Mouse (Mus musculus): Measurements from ENCODE around the gene Chrm5. TPM values are rescaled to one million over a fixed set of nuclear protein-coding genes. Genes with fewer than 3 reads are reported as not detected.
"Not testable (repeated sequence)": the region's sequence is repeated elsewhere in the genome, so short reads cannot be mapped to it uniquely, and the experiment has no call there.

Chrm5 gene
- polyA plus RNA-seq, 1 experiment from 2014 or later, result not detected

- Histone ChIP-seq H3K4me3 (no peak overlapping the region), H3K4me2 (no peak overlapping the region), H3K9ac (no peak overlapping the region), H3K27me3 (no peaks in the 10 kb centered on the region), H3K27ac (no peak overlapping the region), H3K4me1 (replicated peaks) (no peaks in the 10 kb centered on the region; the same call in 1 of the 2 replicates), H3K9me3 (replicated peaks) (no peaks in the 10 kb centered on the region), H3K36me3 (no peaks in the 10 kb centered on the region)
- ATAC-seq (replicated peaks; ENCODE audit: insufficient number of reproducible peaks, insufficient read depth, low FRiP score, low read depth), result no peak
- 74% methylated on average over 6 of the region's 6 CpGs for WGBS
Measured at GRCm38 (mm10) chr2:112476554-112476953, 4.0 kb downstream of the Chrm5 start.

DNA sequence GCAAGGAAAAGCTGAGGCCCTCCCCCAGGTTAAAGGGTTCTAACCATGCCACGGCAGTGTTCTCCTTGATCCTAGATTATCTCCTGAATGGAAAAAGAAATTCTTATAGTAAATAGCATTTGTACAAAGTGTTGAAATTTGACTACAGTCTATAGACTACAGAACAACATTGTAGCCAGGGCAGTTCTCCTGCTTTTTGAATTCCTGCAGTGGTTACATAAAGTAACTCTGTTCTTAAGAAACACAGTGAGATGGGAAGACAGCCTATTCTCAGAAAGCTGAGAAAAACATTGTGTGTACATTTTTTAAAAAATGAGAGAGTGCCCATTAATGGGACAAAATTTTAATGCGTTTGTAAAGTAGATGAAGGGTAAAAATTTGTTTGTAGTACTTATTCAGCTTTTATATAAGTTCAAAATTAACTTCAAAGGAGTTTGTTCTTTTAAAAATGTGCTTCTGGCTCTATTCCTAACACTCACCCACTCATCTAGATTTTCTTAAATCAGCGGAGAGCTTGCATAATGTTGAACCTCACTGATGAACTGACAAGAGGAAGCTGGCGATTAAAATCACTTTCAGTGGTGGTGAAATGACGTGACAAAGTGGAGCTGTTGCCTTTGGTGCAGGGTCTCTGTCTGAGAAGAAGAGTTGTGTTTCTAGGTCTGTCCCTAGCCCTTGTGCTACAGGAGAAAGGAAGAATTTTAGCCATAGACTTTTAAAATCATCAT, 5.4 kb downstream of the Chrm5 start:
- no peak overlapping the region for H3K9ac ChIP-seq
- H3K4me1 ChIP-seq (replicated peaks), result peaks cover 9% of the 10 kb centered on the region
- no peak overlapping the region for H3K27ac ChIP-seq
- no peak for ATAC-seq (replicated peaks; ENCODE audit: insufficient number of reproducible peaks, insufficient read depth, low FRiP score, low read depth)
- no peak overlapping the region for H3K4me2 ChIP-seq
- H3K4me3 ChIP-seq, result no peak overlapping the region
- 69% methylated on average over 5 of the region's 5 CpGs for WGBS
- H3K9me3 ChIP-seq (replicated peaks), result no peaks in the 10 kb centered on the region
- no peaks in the 10 kb centered on the region for H3K27me3 ChIP-seq
- H3K36me3 ChIP-seq, result no peaks in the 10 kb centered on the region

GRCm38 (mm10) chr2:112472076-112472475, 8.5 kb downstream of the Chrm5 start:
- H3K4me2 ChIP-seq, result no peak overlapping the region
- WGBS, result 84% methylated on average over 2 of the region's 2 CpGs
- no peak for ATAC-seq (replicated peaks; ENCODE audit: insufficient number of reproducible peaks, insufficient read depth, low FRiP score, low read depth)
- H3K9ac ChIP-seq, result no peak overlapping the region
- H3K36me3 ChIP-seq, result peaks cover 11% of the 10 kb centered on the region
- peaks cover 13% of the 10 kb centered on the region for H3K4me1 ChIP-seq (replicated peaks)
- H3K4me3 ChIP-seq, result no peak overlapping the region
- no peaks in the 10 kb centered on the region for H3K27me3 ChIP-seq
- no peaks in the 10 kb centered on the region for H3K9me3 ChIP-seq (replicated peaks)
- H3K27ac ChIP-seq, result no peak overlapping the region

- WGBS, result 40% methylated on average over 5 of the region's 5 CpGs
- H3K27ac ChIP-seq, result peak overlapping the region; percentile 43
- no peaks in the 10 kb centered on the region for H3K27me3 ChIP-seq
- no peak overlapping the region for H3K4me2 ChIP-seq
- H3K4me3 ChIP-seq, result no peak overlapping the region
- peaks cover 13% of the 10 kb centered on the region for H3K4me1 ChIP-seq (replicated peaks)
- no peak overlapping the region for H3K9ac ChIP-seq
- no peaks in the 10 kb centered on the region for H3K9me3 ChIP-seq (replicated peaks)
- H3K36me3 ChIP-seq, result peaks cover 22% of the 10 kb centered on the region
- no peak; the same call in 1 of the 2 replicates for ATAC-seq (replicated peaks; ENCODE audit: insufficient number of reproducible peaks, insufficient read depth, low FRiP score, low read depth)
Measured at GRCm38 (mm10) chr2:112470961-112471381, 9.6 kb downstream of the Chrm5 start.

GRCm38 (mm10) chr2:112469542-112469941, 11.0 kb downstream of the Chrm5 start:
- Histone ChIP-seq H3K27ac (peak overlapping the region; percentile 43), H3K9ac (no peak overlapping the region), H3K4me1 (replicated peaks) (peaks cover 13% of the 10 kb centered on the region), H3K4me3 (no peak overlapping the region), H3K9me3 (replicated peaks) (no peaks in the 10 kb centered on the region), H3K4me2 (no peak overlapping the region), H3K27me3 (no peaks in the 10 kb centered on the region), H3K36me3 (peaks cover 28% of the 10 kb centered on the region)
- ATAC-seq (replicated peaks; ENCODE audit: insufficient number of reproducible peaks, insufficient read depth, low FRiP score, low read depth), result no peak

- Histone ChIP-seq H3K27ac (no peak overlapping the region), H3K4me3 (no peak overlapping the region), H3K4me1 (replicated peaks) (peaks cover 4% of the 10 kb centered on the region), H3K9ac (no peak overlapping the region), H3K9me3 (replicated peaks) (no peaks in the 10 kb centered on the region), H3K4me2 (no peak overlapping the region), H3K36me3 (peaks cover 24% of the 10 kb centered on the region), H3K27me3 (no peaks in the 10 kb centered on the region)
- no peak for ATAC-seq (replicated peaks; ENCODE audit: insufficient number of reproducible peaks, insufficient read depth, low FRiP score, low read depth)
- WGBS, result 93% methylated on average over 3 of the region's 3 CpGs
Measured at GRCm38 (mm10) chr2:112460557-112460956, 20.0 kb downstream of the Chrm5 start.

GRCm38 (mm10) chr2:112454862-112455564, 25.6 kb downstream of the Chrm5 start, which contains the start of gene Emc7:
Gene Emc7, plus strand, starts transcription at chr2:112454997.
- WGBS, result under 1% methylated on average over 49 of the region's 49 CpGs

GRCm38 (mm10) chr2:112454125-112454861, 26.3 kb downstream of the Chrm5 start:
- WGBS, result 27% methylated on average over 17 of the region's 17 CpGs
- peaks cover 8% of the 10 kb centered on the region for H3K4me1 ChIP-seq (replicated peaks)
- peak; percentile 41; the same call in 1 of the 2 replicates for ATAC-seq (replicated peaks; ENCODE audit: insufficient number of reproducible peaks, insufficient read depth, low FRiP score, low read depth)

More at GRCm38 (mm10) chr2:112454862-112455564, 25.6 kb downstream of the Chrm5 start, which contains the start of gene Emc7:
- peak within 1 kb of the TSS; percentile 76 for H3K4me2 ChIP-seq
- H3K36me3 ChIP-seq, result peaks cover 2% of the 10 kb centered on the region
- H3K9me3 ChIP-seq (replicated peaks), result no peaks in the 10 kb centered on the region
- H3K27ac ChIP-seq, result peak within 1 kb of the TSS; percentile 91
- H3K27me3 ChIP-seq, result no peaks in the 10 kb centered on the region
- H3K4me1 ChIP-seq (replicated peaks), result peaks cover 8% of the 10 kb centered on the region
- peak; percentile 97 for ATAC-seq (replicated peaks; ENCODE audit: insufficient number of reproducible peaks, insufficient read depth, low FRiP score, low read depth)
- peak within 1 kb of the TSS; percentile 84 for H3K9ac ChIP-seq
- H3K4me3 ChIP-seq, result peak within 1 kb of the TSS; percentile 72

DNA sequence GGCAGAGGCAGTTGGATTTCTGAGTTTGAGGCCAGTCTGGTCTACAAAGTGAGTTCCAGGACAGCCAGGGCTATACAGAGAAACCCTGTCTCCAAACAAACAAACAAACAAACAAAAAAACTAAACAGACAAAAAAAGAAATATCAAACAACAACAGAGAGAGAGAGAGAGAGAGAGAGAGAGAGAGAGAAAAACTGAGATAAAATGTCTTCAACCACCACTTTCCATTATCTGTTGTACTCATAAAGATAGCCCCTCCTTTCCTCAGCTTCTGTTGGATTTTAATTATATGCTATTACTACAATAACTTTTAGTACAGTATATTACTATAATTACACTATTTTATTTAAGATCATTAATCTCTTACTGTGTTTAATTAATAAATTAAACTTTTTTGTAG, 28.1 kb downstream of the Chrm5 start:
- H3K9ac ChIP-seq; H3K9me3 ChIP-seq (replicated peaks); H3K27me3 ChIP-seq; H3K36me3 ChIP-seq; H3K4me3 ChIP-seq; ATAC-seq (replicated peaks; ENCODE audit: insufficient number of reproducible peaks, insufficient read depth, low FRiP score, low read depth); H3K4me2 ChIP-seq; H3K27ac ChIP-seq; H3K4me1 ChIP-seq (replicated peaks): not testable (repeated sequence)

More at GRCm38 (mm10) chr2:112454125-112454861, 26.3 kb downstream of the Chrm5 start:
- H3K9ac ChIP-seq, result peak overlapping the region; percentile 84
- H3K4me3 ChIP-seq, result peak overlapping the region; percentile 72
- no peaks in the 10 kb centered on the region for H3K9me3 ChIP-seq (replicated peaks)
- H3K36me3 ChIP-seq, result no peaks in the 10 kb centered on the region
- peak overlapping the region; percentile 91 for H3K27ac ChIP-seq
- H3K27me3 ChIP-seq, result no peaks in the 10 kb centered on the region
- H3K4me2 ChIP-seq, result peak overlapping the region; percentile 76

DNA sequence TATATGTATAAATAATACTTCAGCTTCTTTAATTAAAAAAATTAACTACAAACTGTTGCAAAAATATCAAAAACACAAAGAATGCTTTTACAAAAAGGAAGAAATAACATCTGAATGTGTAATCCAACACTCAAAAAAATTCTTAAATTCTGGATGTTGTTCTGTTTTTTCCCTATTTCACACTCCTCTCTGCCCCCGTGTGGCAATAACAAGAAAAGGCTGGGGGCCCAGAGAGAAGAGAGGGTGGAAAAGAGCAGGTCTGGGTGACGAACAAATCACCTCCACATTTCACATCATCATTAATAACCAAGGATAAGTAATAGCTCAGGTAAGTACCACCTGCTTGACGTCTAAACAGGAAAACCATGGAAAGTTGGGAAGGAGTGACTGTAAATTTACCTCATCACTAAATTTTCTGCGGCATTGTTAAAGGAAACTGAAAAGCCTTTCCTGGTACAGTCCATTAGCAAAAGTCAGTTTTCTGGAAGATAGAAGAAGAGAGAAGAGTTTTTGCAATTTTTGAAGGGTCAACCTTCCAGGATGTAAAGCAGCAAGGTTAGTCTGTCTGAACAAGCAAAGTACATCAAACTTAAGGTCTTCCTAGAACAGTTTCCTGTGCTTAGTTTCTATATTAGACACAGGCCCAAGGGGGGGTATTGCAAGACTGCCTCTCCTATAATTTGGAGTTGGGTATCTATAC, 30.8 kb downstream of the Chrm5 start:
- Histone ChIP-seq H3K9ac (no peak overlapping the region), H3K27me3 (no peaks in the 10 kb centered on the region), H3K36me3 (no peaks in the 10 kb centered on the region), H3K27ac (no peak overlapping the region), H3K4me3 (no peak overlapping the region), H3K9me3 (replicated peaks) (no peaks in the 10 kb centered on the region), H3K4me2 (no peak overlapping the region), H3K4me1 (replicated peaks) (peaks cover 3% of the 10 kb centered on the region)
- 29% methylated on average over 4 of the region's 4 CpGs for WGBS
- no peak for ATAC-seq (replicated peaks; ENCODE audit: insufficient number of reproducible peaks, insufficient read depth, low FRiP score, low read depth)
